Mouse (Mus musculus): ENCODE measurements around the gene Bbip1. TPM values are rescaled to one million over a fixed set of nuclear protein-coding genes. Genes with fewer than 3 reads are reported as not detected.
A peak's percentile ranks its signal among the peaks of the same experiment; 100 is the strongest.
"Not testable (repeated sequence)": the region's sequence is repeated elsewhere in the genome, so short reads cannot be mapped to it uniquely, and the experiment has no call there.

Bbip1 gene
- polyA plus RNA-seq, 1 experiment: 60.0 TPM

GRCm38 (mm10) chr19:53964910-53965633 lies 20.6 kb upstream of the Bbip1 start:
- H3K4me3 ChIP-seq (ENCODE audit: insufficient read depth, low read length): no peak overlapping the region
- no peak overlapping the region for H3K27ac ChIP-seq (ENCODE audit: insufficient read depth, low read length)
- TF ChIP-seq CTCF (IDR thresholded peaks at IDR 0.05; ENCODE audit: borderline replicate concordance, insufficient read depth, low read length) (no peak), POLR2A (IDR thresholded peaks at IDR 0.05; ENCODE audit: low read depth, low read length) (no peak)
- H3K4me1 ChIP-seq (ENCODE audit: control insufficient read depth, insufficient read depth, low read length): no peaks in the 10 kb centered on the region; the same call in 1 of the 2 replicates

- not testable (repeated sequence) for H3K4me1 ChIP-seq (ENCODE audit: control insufficient read depth, insufficient read depth, low read length); H3K4me3 ChIP-seq (ENCODE audit: insufficient read depth, low read length); H3K27ac ChIP-seq (ENCODE audit: insufficient read depth, low read length)
Observed at GRCm38 (mm10) chr19:53964347-53964746, 19.9 kb upstream of the Bbip1 start.

GRCm38 (mm10) chr19:53962511-53962910 lies 18.1 kb upstream of the Bbip1 start:
- no peak for TF ChIP-seq CTCF (IDR thresholded peaks at IDR 0.05; ENCODE audit: borderline replicate concordance, insufficient read depth, low read length)
- no peak for TF ChIP-seq POLR2A (IDR thresholded peaks at IDR 0.05; ENCODE audit: low read depth, low read length)
- Histone ChIP-seq H3K4me1 (ENCODE audit: control insufficient read depth, insufficient read depth, low read length) (no peaks in the 10 kb centered on the region), H3K4me3 (ENCODE audit: insufficient read depth, low read length) (no peak overlapping the region), H3K27ac (ENCODE audit: insufficient read depth, low read length) (no peak overlapping the region)

GRCm38 (mm10) chr19:53957513-53957912 lies 13.1 kb upstream of the Bbip1 start:
- no peak overlapping the region for H3K27ac ChIP-seq (ENCODE audit: insufficient read depth, low read length)
- H3K4me3 ChIP-seq (ENCODE audit: insufficient read depth, low read length): no peak overlapping the region
- no peak for TF ChIP-seq POLR2A (IDR thresholded peaks at IDR 0.05; ENCODE audit: low read depth, low read length)
- no peak for TF ChIP-seq CTCF (IDR thresholded peaks at IDR 0.05; ENCODE audit: borderline replicate concordance, insufficient read depth, low read length)
- H3K4me1 ChIP-seq (ENCODE audit: control insufficient read depth, insufficient read depth, low read length): no peaks in the 10 kb centered on the region

- Histone ChIP-seq H3K27ac (ENCODE audit: insufficient read depth, low read length) (peak overlapping the region; percentile 65; the same call in 1 of the 2 replicates), H3K4me3 (ENCODE audit: insufficient read depth, low read length) (peak overlapping the region; percentile 71), H3K4me1 (ENCODE audit: control insufficient read depth, insufficient read depth, low read length) (no peaks in the 10 kb centered on the region)
- no peak; the same call in 1 of the 2 replicates for TF ChIP-seq POLR2A (IDR thresholded peaks at IDR 0.05; ENCODE audit: low read depth, low read length)
- no peak for TF ChIP-seq CTCF (IDR thresholded peaks at IDR 0.05; ENCODE audit: borderline replicate concordance, insufficient read depth, low read length)
Observed at GRCm38 (mm10) chr19:53945171-53946042, 980 bp upstream of the Bbip1 start.

- no peak for TF ChIP-seq CTCF (IDR thresholded peaks at IDR 0.05; ENCODE audit: borderline replicate concordance, insufficient read depth, low read length)
- TF ChIP-seq POLR2A (IDR thresholded peaks at IDR 0.05; ENCODE audit: low read depth, low read length): peak; percentile 88
- Histone ChIP-seq H3K4me1 (ENCODE audit: control insufficient read depth, insufficient read depth, low read length) (no peaks in the 10 kb centered on the region), H3K27ac (ENCODE audit: insufficient read depth, low read length) (peak overlapping the region; percentile 65)
Observed at GRCm38 (mm10) chr19:53944786-53945169, 351 bp upstream of the Bbip1 start.

GRCm38 (mm10) chr19:53942342-53942741 lies 2.1 kb downstream of the Bbip1 start:
- TF ChIP-seq CTCF (IDR thresholded peaks at IDR 0.05; ENCODE audit: borderline replicate concordance, insufficient read depth, low read length) (no peak), POLR2A (IDR thresholded peaks at IDR 0.05; ENCODE audit: low read depth, low read length) (no peak)

More at GRCm38 (mm10) chr19:53944786-53945169, 351 bp upstream of the Bbip1 start:
- peak overlapping the region; percentile 59 for H3K4me3 ChIP-seq (ENCODE audit: insufficient read depth, low read length)

GRCm38 (mm10) chr19:53941139-53941538 lies 3.3 kb downstream of the Bbip1 start:
- Histone ChIP-seq H3K27ac (ENCODE audit: insufficient read depth, low read length) (no peak overlapping the region), H3K4me3 (ENCODE audit: insufficient read depth, low read length) (no peak overlapping the region), H3K4me1 (ENCODE audit: control insufficient read depth, insufficient read depth, low read length) (no peaks in the 10 kb centered on the region)
- no peak for TF ChIP-seq CTCF (IDR thresholded peaks at IDR 0.05; ENCODE audit: borderline replicate concordance, insufficient read depth, low read length)

More at GRCm38 (mm10) chr19:53942342-53942741, 2.1 kb downstream of the Bbip1 start:
- Histone ChIP-seq H3K4me1 (ENCODE audit: control insufficient read depth, insufficient read depth, low read length) (no peaks in the 10 kb centered on the region), H3K4me3 (ENCODE audit: insufficient read depth, low read length) (peak overlapping the region; percentile 30; the same call in 1 of the 2 replicates), H3K27ac (ENCODE audit: insufficient read depth, low read length) (peak overlapping the region; percentile 45; the same call in 1 of the 2 replicates)

GRCm38 (mm10) chr19:53939467-53939866 lies 5.0 kb downstream of the Bbip1 start:
- Histone ChIP-seq H3K4me3 (ENCODE audit: insufficient read depth, low read length) (no peak overlapping the region), H3K27ac (ENCODE audit: insufficient read depth, low read length) (no peak overlapping the region), H3K4me1 (ENCODE audit: control insufficient read depth, insufficient read depth, low read length) (no peaks in the 10 kb centered on the region)
- TF ChIP-seq POLR2A (IDR thresholded peaks at IDR 0.05; ENCODE audit: low read depth, low read length) (no peak), CTCF (IDR thresholded peaks at IDR 0.05; ENCODE audit: borderline replicate concordance, insufficient read depth, low read length) (no peak)

- TF ChIP-seq POLR2A (IDR thresholded peaks at IDR 0.05; ENCODE audit: low read depth, low read length): no peak
- TF ChIP-seq CTCF (IDR thresholded peaks at IDR 0.05; ENCODE audit: borderline replicate concordance, insufficient read depth, low read length): no peak
- H3K4me3 ChIP-seq (ENCODE audit: insufficient read depth, low read length): no peak overlapping the region
- no peaks in the 10 kb centered on the region for H3K4me1 ChIP-seq (ENCODE audit: control insufficient read depth, insufficient read depth, low read length)
- H3K27ac ChIP-seq (ENCODE audit: insufficient read depth, low read length): no peak overlapping the region
Observed at GRCm38 (mm10) chr19:53934046-53934445, 10.4 kb downstream of the Bbip1 start.
